Mouse (Mus musculus): Measurements from ENCODE around the gene Tcf20.

DNA sequence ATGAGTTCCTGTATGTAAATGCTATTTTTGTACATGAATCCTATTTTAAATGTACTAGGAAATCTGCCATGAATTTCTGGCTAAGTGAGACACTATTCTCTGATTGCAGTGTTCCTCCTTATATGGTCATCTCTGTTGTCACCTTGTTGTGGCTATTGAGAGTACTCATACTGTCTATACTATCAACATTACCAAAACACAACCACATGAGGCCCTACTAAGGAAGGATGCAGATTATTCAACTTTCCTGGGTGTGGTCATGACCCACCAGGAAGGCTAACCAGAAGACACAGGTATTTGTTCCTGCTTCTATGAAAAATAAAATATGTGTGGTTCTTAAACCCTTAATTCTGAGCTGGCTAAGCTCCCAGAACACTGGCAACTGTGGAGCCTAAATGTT, 161.8 kb downstream of the Tcf20 start:
- TF ChIP-seq TCF12 (IDR thresholded peaks at IDR 0.05; ENCODE audit: insufficient read depth, poor library complexity, severe bottlenecking) (no peak), POLR2A (IDR thresholded peaks at IDR 0.05; ENCODE audit: insufficient read length, low read depth) (no peak), MAX (IDR thresholded peaks at IDR 0.05; ENCODE audit: low read depth) (no peak), POLR2AphosphoS2 (IDR thresholded peaks at IDR 0.05; ENCODE audit: insufficient read length, low read depth) (no peak), MYOG (IDR thresholded peaks at IDR 0.05; ENCODE audit: control insufficient read depth in 1 of 3, insufficient read depth in 1 of 3, insufficient read length in 2 of 3, low read depth in 2 of 3) (no peak), E2F4 (IDR thresholded peaks at IDR 0.05; ENCODE audit: insufficient read depth) (no peak)

Measured in myocyte (in vitro differentiated cells).